Mouse (Mus musculus) retina, postnatal 7 days (tissue): ENCODE results near the gene Duoxa2.

Experiments used
- DNase-seq: peaks from one replicate; pipeline ENCODE4 v3.0.0-alpha.2; 2012; ENCODE audit warnings: low read depth, low spot score

Duoxa2 gene

DNA sequence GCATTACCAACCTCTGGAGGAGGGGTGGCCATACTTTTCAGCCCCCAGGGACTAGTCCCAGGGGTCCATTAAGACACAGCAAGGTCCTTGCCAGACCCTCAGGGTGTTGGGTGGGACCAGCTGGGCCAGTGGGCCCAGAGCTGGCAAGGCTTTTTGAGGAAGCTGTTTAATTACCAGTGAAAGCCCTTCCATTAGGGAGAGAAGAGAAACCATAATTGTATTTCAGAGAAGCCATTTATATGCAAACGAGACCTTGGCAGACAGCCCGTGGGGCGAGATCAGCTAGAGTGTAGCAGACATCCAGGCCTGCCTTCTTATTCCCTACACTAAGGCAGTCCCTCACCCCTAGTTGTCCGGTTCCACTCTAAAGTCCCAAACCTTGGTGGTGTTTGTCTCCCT, 53.2 kb downstream of the Duoxa2 start:
- DNase-seq = no peak
